Mouse (Mus musculus) layer of hippocampus, adult 9-10 months (tissue): ENCODE data around the gene Olfr905.

ENCODE experiments used
- DNase-seq: peaks from one replicate; pipeline ENCODE4 v3.0.0; 2022; ENCODE audit warnings: low spot score

The Olfr905 gene

GRCm38 (mm10) chr9:38470807-38471206 lies at the start of gene Olfr905:
Olfr905 (plus strand) TSS chr9:38471107.
- DNase-seq = no peak

- no peak for DNase-seq
These were observed 47.1 kb upstream of the Olfr905 start for GRCm38 (mm10) chr9:38423801-38424200.

GRCm38 (mm10) chr9:38427026-38427425 lies 43.9 kb upstream of the Olfr905 start:
- DNase-seq = no peak

GRCm38 (mm10) chr9:38429155-38429554 lies 41.8 kb upstream of the Olfr905 start, which contains the start of gene Olfr901:
Olfr901 (plus strand) TSS chr9:38429455.
- no peak for DNase-seq

DNA sequence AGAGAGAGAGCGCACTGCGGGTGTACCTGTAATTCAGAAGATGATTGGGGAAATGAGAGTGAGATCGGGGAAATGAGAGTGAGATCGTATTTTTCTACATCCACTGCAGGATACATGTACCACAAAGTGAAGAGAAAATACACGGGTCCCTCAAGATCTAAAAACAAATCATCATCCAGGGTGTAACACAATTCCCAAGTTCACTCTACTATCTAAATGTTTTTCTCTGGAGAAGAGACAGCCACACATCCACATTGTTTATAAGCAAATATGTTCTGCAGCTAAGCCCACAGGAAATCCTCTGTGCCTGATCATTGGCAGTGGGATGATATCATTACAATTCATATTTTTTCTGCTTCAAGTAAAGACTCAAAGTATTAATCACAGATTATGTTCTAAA lies 23.6 kb upstream of the Olfr905 start, which contains the start of gene Olfr902:
TSS of gene Olfr902 (plus strand) at position 301 of the 400 bp plus-strand sequence.
- no peak for DNase-seq

DNA sequence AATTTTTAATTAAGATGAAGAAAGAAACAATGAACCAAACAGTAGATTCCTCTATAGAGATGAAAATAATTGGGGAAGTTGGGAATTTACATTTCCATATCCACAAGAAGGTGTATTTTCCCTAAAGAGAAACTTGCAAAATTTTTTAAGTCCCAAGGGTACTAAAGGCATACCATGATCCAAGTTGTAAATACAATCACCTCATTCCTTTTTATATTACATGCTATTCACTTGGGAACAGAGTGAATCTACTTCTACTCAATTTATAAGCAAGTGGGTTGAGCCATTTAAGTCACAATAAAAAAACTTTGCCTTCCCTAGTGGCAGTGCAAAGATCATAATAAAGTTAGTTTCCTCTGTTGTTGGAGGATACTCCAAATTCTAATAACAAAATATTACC lies 8.1 kb upstream of the Olfr905 start, which contains the start of gene Olfr904:
TSS of gene Olfr904 (plus strand) at position 301 of the 400 bp plus-strand sequence.
- DNase-seq = no peak

- no peak for DNase-seq
These were observed 15.9 kb downstream of the Olfr905 start, which contains the start of gene Olfr906 for GRCm38 (mm10) chr9:38486785-38487184. Olfr906 (plus strand) TSS chr9:38487085.

DNA sequence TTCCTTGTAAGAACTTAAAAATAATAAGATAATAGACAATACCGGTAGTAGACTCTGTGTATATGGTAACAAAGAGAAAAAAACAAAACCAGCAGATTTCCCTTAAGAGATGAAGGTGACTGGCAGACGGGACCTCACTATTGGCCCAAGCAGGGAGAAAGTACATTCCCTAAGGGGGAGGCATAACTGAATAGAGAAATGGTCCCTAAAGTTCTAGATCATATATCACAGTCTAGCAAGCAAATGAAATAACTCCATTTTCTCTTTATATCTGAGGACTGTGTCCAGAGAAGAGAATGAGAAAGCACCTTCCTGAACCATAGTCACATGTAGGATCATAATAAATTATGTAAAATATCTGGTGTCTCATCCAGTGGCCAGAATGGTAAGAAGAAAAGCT lies 24.6 kb downstream of the Olfr905 start, which contains the start of gene Olfr907:
TSS of gene Olfr907 (plus strand) at position 301 of the 400 bp plus-strand sequence.
- no peak for DNase-seq

DNA sequence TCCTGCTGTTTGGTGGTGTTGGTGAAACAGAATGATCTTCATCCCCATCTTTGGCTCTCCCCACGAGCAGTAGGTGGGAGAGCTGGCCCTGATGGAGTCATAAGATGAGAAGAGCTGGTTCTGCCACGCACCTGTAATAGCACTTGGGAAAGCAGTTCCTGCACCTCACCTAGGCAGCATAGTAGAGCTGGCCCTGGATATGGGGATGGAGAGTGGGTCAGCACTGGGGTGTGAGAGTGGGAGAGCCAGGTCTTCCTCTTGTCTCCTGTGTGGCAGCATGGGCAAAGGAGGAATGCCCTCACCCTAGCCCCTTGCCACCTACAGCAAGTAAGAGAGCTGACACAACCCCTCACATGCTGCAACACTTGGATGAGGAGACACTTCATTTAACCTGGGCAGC lies 41.4 kb downstream of the Olfr905 start:
- DNase-seq = no peak

GRCm38 (mm10) chr9:38521280-38521679 lies 50.4 kb downstream of the Olfr905 start, which contains the start of gene Olfr911-ps1:
Olfr911-ps1 (plus strand) TSS chr9:38521580.
- no peak for DNase-seq
